Mouse (Mus musculus) MEL (cell line): ENCODE measurements around the gene Flvcr1. TPM values are rescaled to one million over a fixed set of nuclear protein-coding genes. Genes with fewer than 3 reads are reported as not detected.

ENCODE experiments used
- DNase-seq: peaks from one replicate; pipeline ENCODE4 v3.0.0; 2011; ENCODE audit warnings: low read depth, low spot score
- H3K27ac ChIP-seq: 2 replicates; pipeline ENCODE4 v1.5.1; 2012; ENCODE audit warnings: low read depth, mild to moderate bottlenecking, control low read depth, low read length, moderate library complexity; ENCODE audit not compliant: control insufficient read depth
- H3K27me3 ChIP-seq, 2 experiments: fragments of 150-350 bp in 1 of 2; sonication (generic) in 1 of 2; 2 replicates each; pipeline ENCODE4 v1.6.1; 2012; ENCODE audit warnings: low read length in 2 of 2, mild to moderate bottlenecking in 2 of 2, improper control_type of control experiment in 1 of 2, moderate library complexity in 1 of 2; ENCODE audit not compliant: insufficient read depth in 2 of 2, control insufficient read depth in 1 of 2
- H3K36me3 ChIP-seq, 2 experiments: 2 replicates each; pipeline ENCODE4 v1.6.1; 2012 to 2014; ENCODE audit warnings: low read length in 2 of 2, improper control_type of control experiment in 1 of 2, inconsistent platforms in 1 of 2, mild to moderate bottlenecking in 1 of 2; ENCODE audit not compliant: insufficient read depth in 2 of 2, control insufficient read depth in 1 of 2
- H3K4me1 ChIP-seq, 2 experiments: fragments of 150-350 bp in 1 of 2; sonication (generic) in 1 of 2; 2 replicates each; pipeline ENCODE4 v1.6.1; 2012; ENCODE audit warnings: low read length in 2 of 2, improper control_type of control experiment in 1 of 2, mild to moderate bottlenecking in 1 of 2; ENCODE audit not compliant: insufficient read depth in 2 of 2, control insufficient read depth in 1 of 2
- H3K4me3 ChIP-seq, 2 experiments: fragments of 150-350 bp in 1 of 2; sonication (generic) in 1 of 2; 2 replicates each; pipeline ENCODE4 v1.5.1; 2012; ENCODE audit warnings: low read depth in 2 of 2, low read length in 2 of 2, mild to moderate bottlenecking in 2 of 2, moderate library complexity in 2 of 2, control low read depth in 1 of 2, improper control_type of control experiment in 1 of 2; ENCODE audit not compliant: control insufficient read depth in 1 of 2, insufficient read depth in 1 of 2
- H3K79me2 ChIP-seq: 2 replicates; pipeline ENCODE4 v1.6.1; 2012; ENCODE audit warnings: mild to moderate bottlenecking, low read length, moderate library complexity; ENCODE audit not compliant: control insufficient read depth, poor library complexity, insufficient read depth
- H3K9ac ChIP-seq: 2 replicates; pipeline ENCODE4 v1.6.1; 2012; ENCODE audit warnings: low read depth, mild to moderate bottlenecking, control low read depth, low read length, moderate library complexity; ENCODE audit not compliant: control insufficient read depth, poor library complexity, severe bottlenecking
- H3K9me3 ChIP-seq: fragments of 150-350 bp; sonication (generic); replicated peaks from 2 replicates; pipeline ENCODE4 v1.6.1; 2012; ENCODE audit warnings: mild to moderate bottlenecking, low read length, improper control_type of control experiment, moderate library complexity; ENCODE audit not compliant: insufficient read depth
- CTCF ChIP-seq, 3 experiments: IDR thresholded peaks in 2 of 3; conservative IDR thresholded peaks in 1 of 3; 2 replicates each; pipeline ENCODE4 v1.5.1; 2011 to 2012; ENCODE audit warnings: low read length in 3 of 3, low read depth in 2 of 3, mild to moderate bottlenecking in 2 of 3, improper control_type of control experiment in 1 of 3, inconsistent platforms in 1 of 3, mixed read lengths in 1 of 3, moderate library complexity in 1 of 3; ENCODE audit not compliant: control insufficient read depth in 1 of 3, insufficient read depth in 1 of 3, poor library complexity in 1 of 3, severe bottlenecking in 1 of 3
- E2F4 ChIP-seq: IDR thresholded peaks from 2 replicates; pipeline ENCODE4 v1.6.1; 2011; ENCODE audit warnings: low read depth, low read length, improper control_type of control experiment, borderline replicate concordance
- ELF1 ChIP-seq: IDR thresholded peaks from 2 replicates; pipeline ENCODE4 v1.6.1; 2014; ENCODE audit warnings: low read depth, mild to moderate bottlenecking, inconsistent platforms, low read length, improper control_type of control experiment, moderate library complexity
- ETS1 ChIP-seq: IDR thresholded peaks from 2 replicates; pipeline ENCODE4 v1.6.1; 2012; ENCODE audit warnings: low read depth, mild to moderate bottlenecking, inconsistent platforms, low read length, improper control_type of control experiment, moderate library complexity
- GATA1 ChIP-seq: IDR thresholded peaks from 2 replicates; pipeline ENCODE4 v1.6.1; 2011; ENCODE audit warnings: low read depth, low read length, improper control_type of control experiment
- HCFC1 ChIP-seq: IDR thresholded peaks from 2 replicates; pipeline ENCODE4 v1.6.1; 2012; ENCODE audit warnings: low read depth, mild to moderate bottlenecking, inconsistent platforms, low read length, improper control_type of control experiment, moderate library complexity
- JUND ChIP-seq: IDR thresholded peaks from 2 replicates; pipeline ENCODE4 v1.6.1; 2011; ENCODE audit warnings: low read depth, mild to moderate bottlenecking, improper control_type of control experiment, low read length
- KAT2A ChIP-seq: conservative IDR thresholded peaks from 2 replicates; pipeline ENCODE4 v1.6.1; 2012; ENCODE audit warnings: low read depth, low read length, improper control_type of control experiment, inconsistent platforms
- MAX ChIP-seq: IDR thresholded peaks from 2 replicates; pipeline ENCODE4 v1.6.1; 2011; ENCODE audit warnings: low read length, improper control_type of control experiment
- MAZ ChIP-seq: IDR thresholded peaks from 2 replicates; pipeline ENCODE4 v1.6.1; 2012; ENCODE audit warnings: low read depth, mild to moderate bottlenecking, inconsistent platforms, low read length, improper control_type of control experiment
- MEF2A ChIP-seq: IDR thresholded peaks from 2 replicates; pipeline ENCODE4 v1.6.1; 2014; ENCODE audit warnings: low read depth, mild to moderate bottlenecking, inconsistent platforms, low read length, improper control_type of control experiment; ENCODE audit not compliant: poor library complexity, insufficient replicate concordance, severe bottlenecking; ENCODE audit errors: extremely low read depth
- MYB ChIP-seq: IDR thresholded peaks from 2 replicates; pipeline ENCODE4 v1.6.1; 2011; ENCODE audit warnings: mild to moderate bottlenecking, low read depth, low read length, improper control_type of control experiment
- NRF1 ChIP-seq: IDR thresholded peaks from 2 replicates; pipeline ENCODE4 v1.6.1; 2014; ENCODE audit warnings: low read depth, mild to moderate bottlenecking, inconsistent platforms, low read length, improper control_type of control experiment, moderate library complexity; ENCODE audit not compliant: poor library complexity, insufficient read depth, severe bottlenecking
- POLR2AphosphoS2 ChIP-seq: IDR thresholded peaks from 2 replicates; pipeline ENCODE4 v1.6.1; 2011; ENCODE audit warnings: low read length, improper control_type of control experiment
- RAD21 ChIP-seq: IDR thresholded peaks from 2 replicates; pipeline ENCODE4 v1.6.1; 2011; ENCODE audit warnings: mild to moderate bottlenecking, low read depth, low read length, improper control_type of control experiment
- SMC3 ChIP-seq: IDR thresholded peaks from 2 replicates; pipeline ENCODE4 v1.6.1; 2011; ENCODE audit warnings: low read depth, low read length, improper control_type of control experiment
- TCF12 ChIP-seq: IDR thresholded peaks from 2 replicates; pipeline ENCODE4 v1.6.1; 2014; ENCODE audit warnings: low read depth, mild to moderate bottlenecking, inconsistent platforms, low read length, improper control_type of control experiment, moderate library complexity
- UBTF ChIP-seq: IDR thresholded peaks from 2 replicates; pipeline ENCODE4 v1.6.1; 2012; ENCODE audit warnings: low read depth, mild to moderate bottlenecking, inconsistent platforms, low read length, improper control_type of control experiment, moderate library complexity, borderline replicate concordance; ENCODE audit not compliant: insufficient read depth
- USF1 ChIP-seq: IDR thresholded peaks from 2 replicates; pipeline ENCODE4 v1.6.1; 2014; ENCODE audit warnings: low read depth, mild to moderate bottlenecking, inconsistent platforms, low read length, improper control_type of control experiment, moderate library complexity
- ZC3H11A ChIP-seq: IDR thresholded peaks from 2 replicates; pipeline ENCODE4 v1.6.1; 2012; ENCODE audit warnings: low read depth, mild to moderate bottlenecking, inconsistent platforms, low read length, improper control_type of control experiment
- polyA plus RNA-seq, 2 experiments: library from polyadenylated mRNA; stranded (reverse) in 1 of 2; unstranded in 1 of 2; fragments of >175 nt in 1 of 2; fragments of >200 nt in 1 of 2; gene quantifications; 2 replicates each; pipeline versions ENCODE4 v1.2.1 to v1.2.4; 2012; ENCODE audit warnings: low replicate concordance in 2 of 2, low read depth in 1 of 2; ENCODE audit not compliant: insufficient read length in 2 of 2, insufficient read depth in 1 of 2, missing spikeins in 1 of 2
- total RNA-seq: library from RNA; depleted of rRNA; stranded (reverse); fragments of 300-350 nt; gene quantifications from 2 replicates; pipeline ENCODE4 v1.2.3, GENCODE M21; 2012

Gene Flvcr1
- total and polyA plus RNA-seq, 3 experiments: 19.1 to 36.9 TPM; not detected in 1

GRCm38 (mm10) chr1:191068377-191068776 lies 42.4 kb upstream of the Flvcr1 start:
- Histone ChIP-seq H3K9me3 (no peaks in the 10 kb centered on the region), H3K79me2 (peaks cover 11% of the 10 kb centered on the region), H3K36me3 (peaks cover 12 to 20% of the 10 kb centered on the region in 2 experiments), H3K4me1 (peaks cover 9 to 12% of the 10 kb centered on the region in 2 experiments; a peak in 3 of 4 replicates), H3K27me3 (no peaks in the 10 kb centered on the region), H3K4me3 (no peak overlapping the region), H3K9ac (no peak overlapping the region), H3K27ac (no peak overlapping the region)
- peak; percentile 47 for TF ChIP-seq SMC3
- no peak for TF ChIP-seq GATA1
- TF ChIP-seq TCF12: no peak
- no peak for TF ChIP-seq MYB
- peak; percentile 24 to 65 (median 45); a peak in 5 of 6 replicates for TF ChIP-seq CTCF (IDR thresholded peaks at IDR 0.05 in 2 of 3, conservative IDR thresholded peaks at IDR 0.05 in 1 of 3; ENCODE audit: control insufficient read depth in 1 of 3, insufficient read depth in 1 of 3, low read depth in 2 of 3, low read length in 3 of 3, poor library complexity in 1 of 3, severe bottlenecking in 1 of 3)
- TF ChIP-seq KAT2A: no peak
- no peak for TF ChIP-seq MEF2A
- peak; percentile 45 for TF ChIP-seq RAD21
- TF ChIP-seq ETS1: no peak
- no peak for DNase-seq

- H3K36me3 ChIP-seq: peaks cover 13 to 15% of the 10 kb centered on the region in 2 experiments
- no peaks in the 10 kb centered on the region for H3K9me3 ChIP-seq
- no peak overlapping the region for H3K9ac ChIP-seq
- no peak overlapping the region for H3K27ac ChIP-seq
- H3K27me3 ChIP-seq: no peaks in the 10 kb centered on the region
- H3K4me3 ChIP-seq: no peak overlapping the region
- DNase-seq: peak; percentile 60
- peaks cover 5 to 16% of the 10 kb centered on the region in 2 experiments; a peak in 3 of 4 replicates for H3K4me1 ChIP-seq
- TF ChIP-seq HCFC1 (no peak), ELF1 (no peak), MAZ (no peak), POLR2AphosphoS2 (no peak), JUND (no peak), MYB (no peak), MAX (no peak), MEF2A (no peak), GATA1 (no peak), UBTF (no peak), ZC3H11A (no peak), NRF1 (no peak), USF1 (no peak), E2F4 (no peak), KAT2A (no peak)
- H3K79me2 ChIP-seq: peaks cover 20% of the 10 kb centered on the region
Measured at GRCm38 (mm10) chr1:191065188-191065587, 39.2 kb upstream of the Flvcr1 start.
